Mouse (Mus musculus) bone marrow macrophage, adult 2 months (primary cell): ENCODE results near the gene Gm10762.
"Not testable (repeated sequence)": the region's sequence is repeated elsewhere in the genome, so short reads cannot be mapped to it uniquely, and the experiment has no call there.

Source experiments
- CTCF ChIP-seq: IDR thresholded peaks from 2 replicates; pipeline ENCODE4 v1.5.1; 2012; ENCODE audit warnings: low read depth, mild to moderate bottlenecking, low read length, moderate library complexity
- POLR2A ChIP-seq: IDR thresholded peaks from 2 replicates; pipeline ENCODE4 v1.6.1; 2012; ENCODE audit warnings: mild to moderate bottlenecking, low read depth, low read length, borderline replicate concordance

DNA sequence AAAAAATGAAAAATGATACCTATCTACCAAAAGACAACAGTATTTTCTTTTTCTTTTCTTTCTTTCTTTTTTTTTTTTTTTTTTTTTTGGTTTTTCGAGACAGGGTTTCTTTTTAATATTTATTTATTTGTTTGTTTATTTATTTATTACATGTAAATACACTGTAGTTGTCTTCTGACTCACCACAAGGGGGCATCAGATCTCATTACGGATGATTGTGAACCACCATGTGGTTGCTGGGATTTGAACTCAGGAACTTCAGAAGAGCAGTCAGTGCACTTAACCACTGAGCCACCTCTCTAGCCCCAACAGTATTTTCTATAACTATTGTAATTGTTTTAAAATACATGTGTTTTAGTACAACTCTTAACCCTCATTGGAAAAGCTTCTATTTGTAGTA is 41.3 kb upstream of the Gm10762 start:
- not testable (repeated sequence) for TF ChIP-seq POLR2A, CTCF
